Mouse (Mus musculus): ENCODE results near the gene Usp24. TPM values are rescaled to one million over a fixed set of nuclear protein-coding genes. Genes with fewer than 3 reads are reported as not detected.

The Usp24 gene
- polyA plus RNA-seq, 1 experiment from 2014 or later = 8.8 TPM

DNA sequence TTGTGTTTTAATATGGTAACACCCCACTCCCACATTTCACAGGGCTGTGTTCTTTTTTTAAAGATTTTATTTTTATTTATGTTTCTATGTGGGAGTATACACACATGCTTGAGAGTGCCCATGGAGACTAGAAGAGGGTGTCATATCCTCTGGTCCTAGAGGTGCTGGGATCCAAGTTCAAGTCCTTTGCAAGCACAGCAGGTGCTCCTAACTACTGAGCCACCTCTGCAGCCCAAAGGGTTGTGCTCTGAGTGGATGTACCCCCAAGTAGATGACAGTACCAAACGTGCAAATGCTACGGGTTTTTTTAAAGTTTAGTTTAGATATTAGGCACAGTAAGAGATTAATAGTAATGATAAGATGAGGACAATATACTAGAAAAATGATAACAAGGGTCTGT, 119.4 kb downstream of the Usp24 start:
- no peak overlapping the region for H3K4me3 ChIP-seq (replicated peaks; ENCODE audit: low read length)
- no peak overlapping the region for H3K4me2 ChIP-seq (ENCODE audit: low read length)
- H3K36me3 ChIP-seq (ENCODE audit: control insufficient read depth, insufficient read depth) = peaks cover 32% of the 10 kb centered on the region
- no peak for ATAC-seq
- no peak overlapping the region for H3K27ac ChIP-seq (ENCODE audit: low read length)
- no peak overlapping the region for H3K9ac ChIP-seq (replicated peaks; ENCODE audit: low read depth, low read length)
- WGBS = 97% methylated on average over 2 of the region's 2 CpGs
- no peaks in the 10 kb centered on the region for H3K9me3 ChIP-seq (ENCODE audit: control insufficient read depth, low read length)
- no peaks in the 10 kb centered on the region for H3K4me1 ChIP-seq (replicated peaks; ENCODE audit: control insufficient read depth, insufficient read depth, low read length)
- no peaks in the 10 kb centered on the region for H3K27me3 ChIP-seq (replicated peaks; ENCODE audit: control insufficient read depth, insufficient read depth, low read length)

DNA sequence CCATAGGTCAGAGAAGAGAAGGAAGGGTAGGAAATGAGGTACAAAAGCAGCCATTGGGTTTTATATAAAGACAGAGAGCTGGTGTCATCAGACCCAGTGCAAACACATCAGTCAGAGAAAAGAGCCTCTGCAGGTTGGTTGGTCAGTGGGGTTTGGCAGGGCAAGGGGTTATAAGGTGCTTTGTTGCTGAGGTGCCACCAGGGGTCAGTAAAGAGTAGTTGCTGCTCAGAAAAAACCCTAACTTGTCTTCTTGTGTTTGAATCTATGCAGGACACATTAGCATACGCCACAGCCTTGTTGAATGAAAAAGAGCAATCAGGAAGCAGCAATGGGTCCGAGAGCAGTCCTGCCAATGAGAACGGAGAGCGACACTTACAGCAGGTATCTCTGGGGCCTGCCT, 120.5 kb downstream of the Usp24 start:
- H3K36me3 ChIP-seq (ENCODE audit: control insufficient read depth, insufficient read depth) = peaks cover 28% of the 10 kb centered on the region
- no peak overlapping the region for H3K4me3 ChIP-seq (replicated peaks; ENCODE audit: low read length)
- H3K9ac ChIP-seq (replicated peaks; ENCODE audit: low read depth, low read length) = no peak overlapping the region
- H3K9me3 ChIP-seq (ENCODE audit: control insufficient read depth, low read length) = no peaks in the 10 kb centered on the region
- H3K4me2 ChIP-seq (ENCODE audit: low read length) = no peak overlapping the region
- no peaks in the 10 kb centered on the region for H3K27me3 ChIP-seq (replicated peaks; ENCODE audit: control insufficient read depth, insufficient read depth, low read length)
- 0 out of 2 replicates have a peak, but pooled peaks have one; percentile 8 for ATAC-seq
- no peak overlapping the region for H3K27ac ChIP-seq (ENCODE audit: low read length)
- WGBS = 49% methylated on average over 4 of the region's 4 CpGs
- no peaks in the 10 kb centered on the region for H3K4me1 ChIP-seq (replicated peaks; ENCODE audit: control insufficient read depth, insufficient read depth, low read length)

DNA sequence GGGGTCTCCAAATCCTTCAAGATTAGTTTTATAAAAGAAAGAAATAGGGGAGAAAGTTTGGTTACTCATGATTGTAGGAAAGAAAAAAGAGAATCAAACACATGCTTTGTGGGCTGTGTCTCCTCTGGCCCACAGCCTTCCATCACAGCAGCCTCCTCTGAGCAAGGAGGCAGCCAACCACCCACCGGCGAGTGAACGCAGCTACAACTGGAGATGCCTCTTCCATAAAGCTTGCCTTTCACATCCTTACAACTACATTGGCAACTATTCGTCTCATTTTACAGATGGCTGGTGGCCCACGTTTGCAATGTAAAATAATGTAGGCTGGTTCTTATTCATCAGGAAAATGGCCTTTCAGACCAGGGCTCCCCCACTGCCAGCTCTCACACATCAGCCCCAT, 121.2 kb downstream of the Usp24 start:
- ATAC-seq = no peak
- H3K4me3 ChIP-seq (replicated peaks; ENCODE audit: low read length) = no peak overlapping the region
- no peaks in the 10 kb centered on the region for H3K9me3 ChIP-seq (ENCODE audit: control insufficient read depth, low read length)
- no peak overlapping the region for H3K27ac ChIP-seq (ENCODE audit: low read length)
- H3K4me1 ChIP-seq (replicated peaks; ENCODE audit: control insufficient read depth, insufficient read depth, low read length) = no peaks in the 10 kb centered on the region
- no peak overlapping the region for H3K4me2 ChIP-seq (ENCODE audit: low read length)
- H3K9ac ChIP-seq (replicated peaks; ENCODE audit: low read depth, low read length) = no peak overlapping the region
- H3K27me3 ChIP-seq (replicated peaks; ENCODE audit: control insufficient read depth, insufficient read depth, low read length) = no peaks in the 10 kb centered on the region
- peaks cover 23% of the 10 kb centered on the region for H3K36me3 ChIP-seq (ENCODE audit: control insufficient read depth, insufficient read depth)
- WGBS = 95% methylated on average over 5 of the region's 5 CpGs

DNA sequence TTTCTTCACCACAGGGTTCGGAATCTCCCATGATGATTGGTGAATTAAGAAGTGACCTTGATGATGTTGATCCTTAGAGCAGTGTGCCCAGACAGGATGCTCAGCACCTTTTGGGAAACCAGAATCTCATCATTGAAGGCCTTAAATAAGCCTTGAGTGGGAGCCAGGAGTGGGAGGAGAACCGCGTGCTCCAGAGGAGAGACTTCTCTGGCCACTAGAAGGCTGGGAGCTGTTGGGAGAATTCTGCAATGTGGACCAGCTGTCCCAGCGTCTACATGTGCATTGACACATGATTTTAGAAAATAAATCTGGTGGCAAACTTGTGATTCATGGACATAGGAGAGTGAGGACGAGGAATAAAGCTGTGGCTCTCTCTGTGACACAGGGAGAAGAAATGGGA, 122.8 kb downstream of the Usp24 start:
- 93% methylated on average over 5 of the region's 5 CpGs for whole genome bisulfite sequencing
- Histone ChIP-seq H3K4me3 (replicated peaks; ENCODE audit: low read length) (no peak overlapping the region), H3K27ac (ENCODE audit: low read length) (no peak overlapping the region), H3K9me3 (ENCODE audit: control insufficient read depth, low read length) (no peaks in the 10 kb centered on the region), H3K27me3 (replicated peaks; ENCODE audit: control insufficient read depth, insufficient read depth, low read length) (no peaks in the 10 kb centered on the region), H3K9ac (replicated peaks; ENCODE audit: low read depth, low read length) (no peak overlapping the region), H3K4me2 (ENCODE audit: low read length) (no peak overlapping the region), H3K4me1 (replicated peaks; ENCODE audit: control insufficient read depth, insufficient read depth, low read length) (no peaks in the 10 kb centered on the region), H3K36me3 (ENCODE audit: control insufficient read depth, insufficient read depth) (peaks cover 22% of the 10 kb centered on the region)
- no peak for ATAC-seq

DNA sequence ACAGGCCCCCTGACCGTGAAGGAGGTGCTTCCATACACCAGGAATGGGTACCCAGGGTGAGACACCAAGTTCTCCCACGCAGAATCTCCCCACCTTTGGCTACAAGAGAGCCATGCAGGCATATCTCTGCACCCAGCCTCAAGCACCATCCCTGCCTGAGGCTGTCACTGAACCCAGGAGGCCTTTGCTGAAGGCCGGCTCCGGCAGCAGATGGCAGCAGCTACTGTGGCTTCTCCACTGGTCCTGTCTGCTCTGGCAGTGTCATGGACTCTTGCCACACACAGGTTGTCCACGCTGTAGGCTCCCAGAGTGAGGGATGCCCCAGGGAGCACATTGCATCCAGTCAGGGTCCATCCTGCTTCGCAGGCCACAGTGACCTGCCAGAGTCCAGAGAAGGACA, 127.2 kb downstream of the Usp24 start:
- no peak overlapping the region for H3K4me3 ChIP-seq (replicated peaks; ENCODE audit: low read length)
- WGBS = 86% methylated on average over 6 of the region's 6 CpGs
- H3K4me2 ChIP-seq (ENCODE audit: low read length) = no peak overlapping the region
- ATAC-seq = no peak
- no peak overlapping the region for H3K27ac ChIP-seq (ENCODE audit: low read length)
- no peaks in the 10 kb centered on the region for H3K9me3 ChIP-seq (ENCODE audit: control insufficient read depth, low read length)
- no peak overlapping the region for H3K9ac ChIP-seq (replicated peaks; ENCODE audit: low read depth, low read length)
- no peaks in the 10 kb centered on the region for H3K4me1 ChIP-seq (replicated peaks; ENCODE audit: control insufficient read depth, insufficient read depth, low read length)
- H3K27me3 ChIP-seq (replicated peaks; ENCODE audit: control insufficient read depth, insufficient read depth, low read length) = no peaks in the 10 kb centered on the region
- H3K36me3 ChIP-seq (ENCODE audit: control insufficient read depth, insufficient read depth) = peaks cover 6% of the 10 kb centered on the region

DNA sequence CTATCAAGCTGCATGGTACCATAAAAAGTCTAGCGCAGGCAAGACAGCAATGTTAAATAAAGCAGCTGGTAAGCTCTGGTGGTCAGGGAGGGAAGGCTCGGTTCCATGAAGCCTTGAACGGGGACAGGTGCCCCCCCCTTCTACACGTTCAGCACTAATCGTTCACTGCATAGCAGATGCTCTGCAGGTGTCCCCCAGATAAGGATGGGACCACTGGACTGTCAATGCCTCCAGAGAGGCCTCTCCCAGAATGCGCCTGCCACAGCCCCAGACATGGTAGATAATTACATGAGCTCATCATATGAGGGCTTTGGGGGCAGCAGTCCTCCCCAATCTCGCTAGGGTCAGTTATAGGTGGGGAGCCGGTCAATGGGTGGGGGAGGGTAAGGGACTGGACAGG, 133.3 kb downstream of the Usp24 start:
- Histone ChIP-seq H3K36me3 (ENCODE audit: control insufficient read depth, insufficient read depth) (no peaks in the 10 kb centered on the region), H3K4me2 (ENCODE audit: low read length) (no peak overlapping the region), H3K27me3 (replicated peaks; ENCODE audit: control insufficient read depth, insufficient read depth, low read length) (no peaks in the 10 kb centered on the region), H3K27ac (ENCODE audit: low read length) (no peak overlapping the region), H3K9me3 (ENCODE audit: control insufficient read depth, low read length) (peaks cover 2% of the 10 kb centered on the region; the same call in 1 of the 2 replicates), H3K4me3 (replicated peaks; ENCODE audit: low read length) (no peak overlapping the region), H3K4me1 (replicated peaks; ENCODE audit: control insufficient read depth, insufficient read depth, low read length) (no peaks in the 10 kb centered on the region), H3K9ac (replicated peaks; ENCODE audit: low read depth, low read length) (no peak overlapping the region)
- WGBS = 89% methylated on average over 8 of the region's 8 CpGs
- no peak for ATAC-seq

DNA sequence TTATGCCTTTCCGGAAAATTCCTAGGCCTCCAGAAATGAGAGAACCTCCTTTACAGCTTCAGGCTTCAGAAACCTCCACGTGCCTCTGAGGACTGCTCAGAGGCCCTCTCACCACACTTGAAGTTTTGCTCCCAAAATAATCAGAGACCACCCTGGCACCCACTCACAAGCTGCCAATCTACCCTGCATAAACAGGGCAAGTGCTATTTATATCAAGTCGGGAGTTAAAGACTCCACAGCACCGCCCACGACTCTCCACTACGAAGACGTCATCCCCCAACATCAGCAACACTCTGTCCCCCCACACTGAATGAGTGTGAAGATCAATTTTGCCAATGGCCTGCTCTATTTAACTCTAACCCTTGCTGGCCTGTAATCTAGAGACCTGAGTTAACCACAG, 136.4 kb downstream of the Usp24 start:
- no peak for ATAC-seq
- WGBS = 71% methylated on average over 7 of the region's 7 CpGs
- no peaks in the 10 kb centered on the region for H3K27me3 ChIP-seq (replicated peaks; ENCODE audit: control insufficient read depth, insufficient read depth, low read length)

DNA sequence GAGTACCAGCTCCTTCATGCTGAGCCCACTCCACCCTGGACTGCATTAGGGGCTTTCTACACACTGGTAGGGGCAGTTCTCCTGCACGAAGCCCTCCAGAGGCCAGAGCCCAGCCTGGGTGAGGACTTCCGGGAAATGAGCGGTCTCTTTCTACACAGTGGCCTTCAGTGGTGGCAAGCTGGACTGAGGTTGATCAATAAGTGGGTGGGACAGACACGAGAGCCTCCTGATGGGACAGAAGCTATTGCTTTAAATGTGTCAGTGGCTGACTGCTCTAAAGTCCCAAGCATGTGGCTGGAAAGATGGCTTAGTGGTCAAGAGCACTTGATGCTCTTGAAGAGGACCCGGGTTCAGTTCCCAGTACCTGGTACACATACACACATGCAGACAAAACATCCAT, 137.1 kb downstream of the Usp24 start:
- no peaks in the 10 kb centered on the region for H3K4me1 ChIP-seq (replicated peaks; ENCODE audit: control insufficient read depth, insufficient read depth, low read length)
- H3K4me3 ChIP-seq (replicated peaks; ENCODE audit: low read length) = no peak overlapping the region
- H3K4me2 ChIP-seq (ENCODE audit: low read length) = no peak overlapping the region
- WGBS = 94% methylated on average over 5 of the region's 5 CpGs
- H3K36me3 ChIP-seq (ENCODE audit: control insufficient read depth, insufficient read depth) = no peaks in the 10 kb centered on the region
- H3K27me3 ChIP-seq (replicated peaks; ENCODE audit: control insufficient read depth, insufficient read depth, low read length) = no peaks in the 10 kb centered on the region
- H3K9ac ChIP-seq (replicated peaks; ENCODE audit: low read depth, low read length) = no peak overlapping the region
- ATAC-seq = no peak
- peaks cover 2% of the 10 kb centered on the region; the same call in 1 of the 2 replicates for H3K9me3 ChIP-seq (ENCODE audit: control insufficient read depth, low read length)
- H3K27ac ChIP-seq (ENCODE audit: low read length) = no peak overlapping the region

More for the DNA sequence above, 136.4 kb downstream of the Usp24 start:
- Histone ChIP-seq H3K9ac (replicated peaks; ENCODE audit: low read depth, low read length) (no peak overlapping the region), H3K4me2 (ENCODE audit: low read length) (no peak overlapping the region), H3K9me3 (ENCODE audit: control insufficient read depth, low read length) (peaks cover 2% of the 10 kb centered on the region; the same call in 1 of the 2 replicates), H3K36me3 (ENCODE audit: control insufficient read depth, insufficient read depth) (no peaks in the 10 kb centered on the region), H3K4me1 (replicated peaks; ENCODE audit: control insufficient read depth, insufficient read depth, low read length) (no peaks in the 10 kb centered on the region), H3K27ac (ENCODE audit: low read length) (no peak overlapping the region), H3K4me3 (replicated peaks; ENCODE audit: low read length) (no peak overlapping the region)

DNA sequence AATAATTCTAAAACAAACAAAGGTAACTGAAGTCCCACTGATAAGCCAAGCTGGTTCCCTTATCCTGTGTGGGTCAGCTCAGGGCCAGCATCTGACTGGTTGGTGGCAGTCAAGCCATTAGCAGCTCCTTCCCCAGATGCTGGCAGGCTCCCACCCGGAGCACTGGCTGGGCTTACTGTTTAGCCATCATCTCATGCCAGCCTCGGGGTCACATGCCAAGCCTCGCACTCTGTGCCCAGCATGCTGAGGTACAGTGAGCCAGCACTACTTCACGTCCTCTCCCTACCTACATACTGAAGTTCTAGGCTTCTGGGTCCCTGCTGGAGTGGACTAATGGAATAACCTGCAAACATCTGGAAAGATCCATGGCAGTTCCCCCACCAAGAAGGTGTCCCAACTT, 137.5 kb downstream of the Usp24 start:
- no peaks in the 10 kb centered on the region for H3K4me1 ChIP-seq (replicated peaks; ENCODE audit: control insufficient read depth, insufficient read depth, low read length)
- H3K36me3 ChIP-seq (ENCODE audit: control insufficient read depth, insufficient read depth) = no peaks in the 10 kb centered on the region
- H3K27me3 ChIP-seq (replicated peaks; ENCODE audit: control insufficient read depth, insufficient read depth, low read length) = no peaks in the 10 kb centered on the region
- H3K9ac ChIP-seq (replicated peaks; ENCODE audit: low read depth, low read length) = no peak overlapping the region
- H3K27ac ChIP-seq (ENCODE audit: low read length) = no peak overlapping the region
- no peak overlapping the region for H3K4me2 ChIP-seq (ENCODE audit: low read length)
- H3K9me3 ChIP-seq (ENCODE audit: control insufficient read depth, low read length) = peaks cover under 1% of the 10 kb centered on the region; the same call in 1 of the 2 replicates
- 73% methylated on average over 4 of the region's 4 CpGs for WGBS
- no peak overlapping the region for H3K4me3 ChIP-seq (replicated peaks; ENCODE audit: low read length)
- ATAC-seq = no peak

DNA sequence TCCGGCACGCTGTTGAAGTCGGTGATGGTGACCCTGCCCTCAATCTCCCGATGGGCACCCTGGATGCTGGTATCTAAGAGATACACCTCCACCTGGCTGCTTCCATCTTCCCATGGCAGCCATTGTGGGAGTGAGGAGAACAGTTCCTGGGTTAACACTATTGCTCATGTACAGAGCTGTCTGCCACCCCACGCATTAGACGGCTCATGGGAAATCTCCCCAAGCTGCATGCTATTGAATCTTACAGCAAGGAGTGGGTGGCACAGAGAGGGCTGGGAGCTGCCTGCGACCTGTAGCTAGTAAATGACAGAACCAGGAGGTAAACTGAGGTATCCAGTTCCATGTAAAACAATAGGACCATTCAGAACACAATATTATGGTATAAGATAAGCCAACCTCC, 138.5 kb downstream of the Usp24 start:
- Histone ChIP-seq H3K9me3 (ENCODE audit: control insufficient read depth, low read length) (no peaks in the 10 kb centered on the region), H3K9ac (replicated peaks; ENCODE audit: low read depth, low read length) (no peak overlapping the region), H3K27ac (ENCODE audit: low read length) (no peak overlapping the region), H3K27me3 (replicated peaks; ENCODE audit: control insufficient read depth, insufficient read depth, low read length) (no peaks in the 10 kb centered on the region), H3K36me3 (ENCODE audit: control insufficient read depth, insufficient read depth) (no peaks in the 10 kb centered on the region), H3K4me1 (replicated peaks; ENCODE audit: control insufficient read depth, insufficient read depth, low read length) (no peaks in the 10 kb centered on the region), H3K4me3 (replicated peaks; ENCODE audit: low read length) (no peak overlapping the region), H3K4me2 (ENCODE audit: low read length) (no peak overlapping the region)
- 92% methylated on average over 7 of the region's 7 CpGs for WGBS
- no peak for ATAC-seq
